Mouse (Mus musculus) midbrain, postnatal 0 days (tissue): ENCODE measurements around the gene Pltp. TPM values are rescaled to one million over a fixed set of nuclear protein-coding genes. Genes with fewer than 3 reads are reported as not detected.
"Not testable (repeated sequence)": the region's sequence is repeated elsewhere in the genome, so short reads cannot be mapped to it uniquely, and the experiment has no call there.

Experiments used
- ATAC-seq: fragments of 200-750 bp; cut with Nextera tagmentation; 2 replicates; pipeline ENCODE4 v1.8.0; 2017; ENCODE audit warnings: moderate number of reproducible peaks, mild to moderate bottlenecking, moderate TSS enrichment, moderate library complexity; ENCODE audit not compliant: low FRiP score
- DNase-seq: peaks from one replicate; pipeline ENCODE4 v3.0.0-alpha.2; 2015; ENCODE audit warnings: low spot score
- H3K27ac ChIP-seq: fragments of 300-500 bp; sonication (generic); 2 replicates; pipeline ENCODE4 v1.5.1; 2014; ENCODE audit warnings: low read depth, mild to moderate bottlenecking, low read length, mixed read lengths
- H3K27me3 ChIP-seq: fragments of 300-500 bp; sonication (generic); 2 replicates; pipeline ENCODE4 v1.6.1; 2014; ENCODE audit warnings: low read length, control low read depth, mixed read lengths; ENCODE audit not compliant: insufficient read depth
- H3K36me3 ChIP-seq: fragments of 300-500 bp; sonication (generic); 2 replicates; pipeline ENCODE4 v1.6.1; 2014; ENCODE audit warnings: low read length, control low read depth, mixed read lengths; ENCODE audit not compliant: insufficient read depth
- H3K4me1 ChIP-seq: fragments of 300-500 bp; sonication (generic); 2 replicates; pipeline ENCODE4 v1.6.1; 2014; ENCODE audit warnings: mild to moderate bottlenecking, control low read depth, antibody characterized with exemption, low read length, mixed read lengths; ENCODE audit not compliant: insufficient read depth
- H3K4me2 ChIP-seq: fragments of 300-500 bp; sonication (generic); 2 replicates; pipeline ENCODE4 v1.6.1; 2014; ENCODE audit warnings: low read depth, mild to moderate bottlenecking, low read length, mixed read lengths; ENCODE audit not compliant: poor library complexity, severe bottlenecking
- H3K4me3 ChIP-seq: fragments of 300-500 bp; sonication (generic); 2 replicates; pipeline ENCODE4 v1.5.1; 2014; ENCODE audit warnings: low read depth, mild to moderate bottlenecking, low read length, moderate library complexity
- H3K9ac ChIP-seq: fragments of 300-500 bp; sonication (generic); replicated peaks from 2 replicates; pipeline ENCODE4 v1.6.1; 2014; ENCODE audit warnings: mild to moderate bottlenecking, low read length, moderate library complexity, mixed read lengths; ENCODE audit not compliant: poor library complexity, severe bottlenecking
- H3K9me3 ChIP-seq: fragments of 300-500 bp; sonication (generic); 2 replicates; pipeline ENCODE4 v1.6.1; 2016; ENCODE audit warnings: low read length, control low read depth
- CTCF ChIP-seq: IDR thresholded peaks from 2 replicates; pipeline ENCODE4 v1.5.1; 2016; ENCODE audit warnings: antibody characterized with exemption, mild to moderate bottlenecking
- WGBS: fragments of 180-500 bp; shearing (Covaris S2); extraction: QIAGEN DNeasy Blood & Tissue Kit; methylation state at CpG from one replicate; pipeline ENCODE4 v1.1.7; 2014; 5-methylcytosine and 5-hydroxymethylcytosine counted together
- polyA plus RNA-seq: library from polyadenylated mRNA; unstranded; fragments of >200 nt; fragmentation: Nextera tagmentation; extraction: Ambion mirVana; gene quantifications from 2 replicates; pipeline ENCODE4 v1.2.1, GENCODE M21; 2015
- total RNA-seq: library from RNA; depleted of rRNA; stranded (reverse); fragments of >200 nt; gene quantifications from 2 replicates; pipeline ENCODE4 v1.2.3, GENCODE M21; 2014

Pltp gene
- total and polyA plus RNA-seq, 2 experiments from 2014 or later = 55.5 to 85.5 TPM

DNA sequence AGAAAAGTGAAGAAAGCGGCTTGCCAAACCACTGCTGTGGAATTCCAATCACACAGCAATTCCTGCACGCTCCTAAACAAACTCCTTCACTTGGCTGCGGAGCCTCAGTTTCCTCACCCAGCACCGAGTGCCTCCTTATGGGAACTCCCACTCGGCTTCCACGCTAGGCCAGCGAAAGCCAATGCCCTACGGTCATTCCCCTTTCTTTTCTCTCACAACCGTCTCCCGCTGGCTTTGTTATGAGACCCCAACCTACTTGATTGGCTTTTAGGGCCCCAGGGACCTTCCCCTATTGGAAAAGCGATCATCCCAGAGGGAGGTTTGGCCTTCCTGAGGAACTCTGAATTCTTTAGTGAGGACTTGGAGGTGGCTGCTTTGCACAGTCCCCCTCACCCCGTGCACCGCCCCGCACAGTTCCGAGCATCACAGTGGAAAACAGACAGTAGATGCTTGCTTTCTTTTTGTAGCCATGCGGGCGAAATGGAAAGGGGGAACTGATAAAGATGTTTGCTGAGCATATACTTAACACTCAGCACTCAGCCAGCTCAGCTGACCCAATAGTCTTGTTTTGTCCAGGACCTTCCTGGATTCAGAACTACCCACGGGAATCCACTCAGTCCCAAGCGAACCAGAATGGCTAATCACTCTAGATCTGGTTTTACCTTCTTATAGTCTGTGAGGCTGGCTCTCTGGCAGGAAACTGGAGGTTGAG, 487 bp upstream of the Pltp start:
- DNase-seq = no peak
- Histone ChIP-seq H3K9ac (0 out of 2 replicates have a peak overlapping the region, but pooled peaks have one; percentile 48), H3K9me3 (no peaks in the 10 kb centered on the region), H3K36me3 (no peaks in the 10 kb centered on the region), H3K4me2 (peak overlapping the region; percentile 95), H3K27ac (no peak overlapping the region), H3K4me3 (peak overlapping the region; percentile 46), H3K4me1 (0 out of 2 replicates have a peak, but pooled peaks cover 3% of the 10 kb centered on the region), H3K27me3 (peaks cover 22% of the 10 kb centered on the region)
- no peak for TF ChIP-seq CTCF
- 4% methylated on average over 19 of the region's 19 CpGs for WGBS
- ATAC-seq = no peak

DNA sequence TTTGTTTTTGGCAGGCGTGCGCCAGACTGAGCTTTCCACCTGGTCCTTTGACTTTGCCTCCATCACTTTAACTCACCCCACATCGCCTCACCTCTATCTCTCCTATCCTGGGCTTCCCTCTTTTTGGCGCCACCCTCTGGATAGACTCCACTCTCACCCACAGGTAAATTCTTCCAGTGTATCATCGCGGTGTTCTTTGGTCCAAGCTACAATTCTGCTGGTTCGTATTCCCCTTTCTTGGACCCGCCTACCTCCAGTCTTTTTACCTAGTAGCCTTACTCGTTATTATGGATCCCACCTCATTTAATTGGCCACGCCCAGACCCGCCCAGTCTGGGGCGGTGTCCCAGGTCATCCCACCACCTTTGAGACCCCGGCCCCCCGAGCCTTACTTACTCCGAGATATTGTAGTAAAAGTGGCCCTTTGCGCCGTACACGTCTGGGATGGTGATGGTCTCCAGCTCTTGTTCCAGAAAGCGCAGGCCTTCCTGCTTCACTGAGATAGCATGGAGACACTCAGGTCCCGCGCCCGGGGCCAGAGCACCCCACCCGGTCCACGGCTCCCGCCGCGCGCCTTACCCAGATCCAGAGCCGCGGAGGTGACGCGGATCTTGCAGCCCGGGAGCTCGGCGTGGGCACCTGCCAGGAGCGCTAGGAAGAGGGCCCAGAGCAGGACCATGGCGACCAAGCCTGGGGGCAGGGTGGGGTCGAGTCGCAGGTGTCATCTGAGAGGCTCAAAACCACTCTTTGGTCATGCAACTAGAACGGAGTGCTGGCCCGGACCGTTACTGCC, 1.0 kb downstream of the Pltp start:
- ATAC-seq = peak; percentile 10; the same call in 1 of the 2 replicates

DNA sequence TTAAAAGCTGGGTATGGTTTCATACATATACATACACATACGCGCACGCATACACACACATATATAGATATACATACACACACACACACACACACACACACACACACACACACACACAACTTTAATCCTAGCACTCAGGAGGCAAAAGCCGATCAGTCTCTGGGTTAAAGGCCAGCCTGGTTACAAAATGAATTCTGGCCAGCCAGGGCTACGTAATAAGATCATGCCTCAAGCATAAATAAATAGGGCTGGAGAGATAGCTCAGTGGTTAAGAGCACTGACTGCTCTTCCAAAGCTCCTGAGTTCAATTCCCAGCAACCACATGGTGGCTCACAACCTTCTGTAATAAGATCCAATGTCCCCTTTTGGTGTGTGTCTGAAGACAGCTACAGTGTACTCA, 1.9 kb downstream of the Pltp start:
- not testable (repeated sequence) for H3K4me2 ChIP-seq, DNase-seq, H3K27ac ChIP-seq, H3K4me1 ChIP-seq, ATAC-seq, H3K9me3 ChIP-seq, H3K9ac ChIP-seq, H3K36me3 ChIP-seq, H3K4me3 ChIP-seq
- peaks cover 22% of the 10 kb centered on the region for H3K27me3 ChIP-seq
- WGBS = 73% methylated on average over 5 of the region's 5 CpGs

More for the DNA sequence above, 1.0 kb downstream of the Pltp start:
- DNase-seq = peak; percentile 28
- TF ChIP-seq CTCF = peak; percentile 52
- H3K36me3 ChIP-seq = no peaks in the 10 kb centered on the region
- WGBS = 1% methylated on average over 42 of the region's 42 CpGs
- H3K27me3 ChIP-seq = peaks cover 22% of the 10 kb centered on the region
- H3K9ac ChIP-seq = peak overlapping the region; percentile 48
- peak overlapping the region; percentile 46 for H3K4me3 ChIP-seq
- H3K4me2 ChIP-seq = peak overlapping the region; percentile 95
- H3K27ac ChIP-seq = no peak overlapping the region
- H3K9me3 ChIP-seq = no peaks in the 10 kb centered on the region
- 0 out of 2 replicates have a peak, but pooled peaks cover 3% of the 10 kb centered on the region for H3K4me1 ChIP-seq

DNA sequence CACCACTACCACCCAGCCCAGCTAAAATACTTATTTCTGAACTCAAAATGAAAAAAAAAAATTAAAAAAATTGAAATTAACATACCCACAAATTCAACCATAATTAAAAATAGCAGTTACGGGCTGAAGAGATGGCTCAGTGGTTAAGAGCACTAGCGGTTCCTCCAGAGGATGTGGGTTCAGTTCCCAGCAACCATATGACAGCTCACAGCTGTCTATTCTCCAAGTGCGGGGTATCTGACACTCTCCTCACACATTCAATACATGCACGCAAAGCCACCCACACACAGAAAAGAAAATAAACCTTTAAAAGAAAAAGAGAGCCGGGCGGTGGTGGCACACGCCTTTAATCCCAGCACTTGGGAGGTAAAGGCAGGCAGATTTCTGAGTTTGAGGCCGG, 7.5 kb downstream of the Pltp start:
- Histone ChIP-seq H3K4me3 (no peak overlapping the region), H3K9me3 (no peaks in the 10 kb centered on the region), H3K9ac (no peak overlapping the region), H3K27me3 (no peaks in the 10 kb centered on the region), H3K36me3 (no peaks in the 10 kb centered on the region), H3K4me1 (no peaks in the 10 kb centered on the region), H3K27ac (no peak overlapping the region), H3K4me2 (no peak overlapping the region)
- 87% methylated on average over 8 of the region's 8 CpGs for WGBS
- TF ChIP-seq CTCF = no peak
- ATAC-seq (no peak), DNase-seq (no peak)

DNA sequence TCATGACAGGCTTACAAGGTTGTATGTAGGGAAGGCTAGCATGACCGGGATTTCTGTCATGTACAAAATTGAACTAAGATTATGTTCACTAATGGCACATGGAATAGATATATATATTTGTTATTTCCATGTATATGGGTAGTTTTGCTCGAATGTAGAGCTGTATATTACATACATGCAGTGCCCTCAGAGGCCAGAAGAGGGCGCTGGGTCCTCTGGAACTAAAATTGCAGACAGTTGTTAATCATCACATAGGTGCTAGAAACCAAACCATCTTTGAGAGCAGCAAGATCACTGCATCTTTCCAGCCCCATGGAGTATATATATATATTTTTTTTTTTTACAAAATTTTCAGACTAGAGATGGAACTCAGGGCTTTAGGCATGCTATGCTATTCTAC, 11.7 kb downstream of the Pltp start:
- no peaks in the 10 kb centered on the region for H3K36me3 ChIP-seq
- H3K4me2 ChIP-seq = no peak overlapping the region
- H3K9ac ChIP-seq = no peak overlapping the region
- H3K4me1 ChIP-seq = no peaks in the 10 kb centered on the region
- WGBS = 56% methylated on average over 3 of the region's 3 CpGs
- TF ChIP-seq CTCF = peak; percentile 55
- DNase-seq = no peak
- ATAC-seq = no peak
- no peak overlapping the region for H3K27ac ChIP-seq
- no peaks in the 10 kb centered on the region for H3K9me3 ChIP-seq
- no peak overlapping the region for H3K4me3 ChIP-seq
- H3K27me3 ChIP-seq = no peaks in the 10 kb centered on the region

DNA sequence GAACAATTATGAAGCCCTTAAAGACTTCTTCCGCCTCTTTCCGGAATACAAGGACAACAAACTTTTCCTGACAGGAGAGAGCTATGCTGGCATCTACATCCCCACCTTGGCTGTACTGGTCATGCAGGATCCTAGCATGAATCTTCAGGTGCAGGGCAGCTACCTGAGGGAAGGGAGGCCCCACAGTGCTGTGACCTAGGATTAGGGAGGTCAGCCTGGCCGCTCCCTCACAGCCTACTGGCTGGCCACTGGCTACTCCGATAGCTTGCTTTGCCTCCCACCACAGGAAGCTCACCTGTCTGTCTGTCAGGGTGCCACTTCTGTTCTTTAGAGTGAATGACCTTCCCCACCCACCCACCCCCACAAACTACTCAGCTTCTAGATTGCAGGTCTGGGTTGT, 22.3 kb downstream of the Pltp start:
- no peak for TF ChIP-seq CTCF
- Histone ChIP-seq H3K9ac (no peak overlapping the region), H3K4me2 (peak overlapping the region; percentile 99), H3K9me3 (no peaks in the 10 kb centered on the region), H3K36me3 (peaks cover 26% of the 10 kb centered on the region), H3K27me3 (no peaks in the 10 kb centered on the region), H3K27ac (no peak overlapping the region), H3K4me3 (no peak overlapping the region), H3K4me1 (peaks cover 10% of the 10 kb centered on the region)
- ATAC-seq = no peak
- WGBS = 99% methylated on average over 4 of the region's 4 CpGs
- no peak for DNase-seq
